Mouse (Mus musculus): ENCODE measurements around the gene Gpr158.

Gene Gpr158

DNA sequence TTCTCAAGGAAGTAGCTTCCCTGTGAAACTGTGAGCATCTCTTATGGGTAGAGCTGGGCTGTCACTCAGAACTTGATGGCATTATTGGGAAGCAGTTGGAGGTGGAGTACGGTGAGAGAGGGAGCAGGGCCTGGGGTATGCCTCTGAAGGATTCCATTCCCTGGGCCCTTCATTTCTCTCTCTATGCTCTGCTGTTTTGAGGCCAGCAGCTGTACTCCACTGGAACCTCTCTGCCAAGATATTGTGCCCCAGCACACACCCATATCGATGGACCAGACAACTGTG is 309.4 kb downstream of the Gpr158 start:
- H3K27me3 ChIP-seq (ENCODE audit: insufficient read depth, low read length), result no peaks in the 10 kb centered on the region
- no peaks in the 10 kb centered on the region for H3K36me3 ChIP-seq (ENCODE audit: insufficient read depth, low read length)
- no peaks in the 10 kb centered on the region for H3K4me1 ChIP-seq (replicated peaks; ENCODE audit: low read depth, low read length)
- no peak overlapping the region for H3K4me3 ChIP-seq (replicated peaks; ENCODE audit: low read length)
- H3K9me3 ChIP-seq (ENCODE audit: low read length), result no peaks in the 10 kb centered on the region
- no peak for TF ChIP-seq POU5F1 (IDR thresholded peaks at IDR 0.05; ENCODE audit: borderline replicate concordance, low read length)
- TF ChIP-seq CTCF (conservative IDR thresholded peaks at IDR 0.05; ENCODE audit: low read length), result no peak
- TF ChIP-seq NANOG (IDR thresholded peaks at IDR 0.05; ENCODE audit: borderline replicate concordance, low read length), result no peak

DNA sequence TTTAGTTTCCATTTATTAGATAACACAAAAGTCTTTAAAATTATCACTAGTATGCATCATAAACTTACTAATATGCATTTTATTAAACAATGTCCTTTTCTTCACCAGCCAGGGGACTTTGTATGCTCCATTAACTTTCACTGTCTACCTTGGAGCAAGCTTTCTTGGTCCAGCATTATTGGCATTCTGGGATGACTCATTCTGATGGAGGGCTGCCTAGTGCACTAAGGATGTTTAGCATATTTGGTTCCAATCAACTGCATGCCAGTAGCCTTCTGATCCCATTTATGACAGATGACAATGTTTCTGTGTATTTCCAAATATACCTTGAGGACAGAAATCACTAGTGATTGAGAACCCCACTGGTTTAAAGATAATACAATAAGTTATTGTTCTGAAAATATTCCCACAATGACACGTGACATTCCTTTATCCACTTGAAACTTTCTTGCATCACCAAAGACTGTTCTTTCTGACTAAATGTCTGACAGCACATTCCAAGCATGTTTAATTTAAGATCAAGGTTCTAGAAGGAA is 313.5 kb downstream of the Gpr158 start:
- Histone ChIP-seq H3K4me1 (replicated peaks; ENCODE audit: low read depth, low read length) (no peaks in the 10 kb centered on the region), H3K9me3 (ENCODE audit: low read length) (no peaks in the 10 kb centered on the region), H3K27me3 (ENCODE audit: insufficient read depth, low read length) (no peaks in the 10 kb centered on the region), H3K36me3 (ENCODE audit: insufficient read depth, low read length) (no peaks in the 10 kb centered on the region), H3K4me3 (replicated peaks; ENCODE audit: low read length) (no peak overlapping the region)
- TF ChIP-seq CTCF (conservative IDR thresholded peaks at IDR 0.05; ENCODE audit: low read length), result no peak
- no peak for TF ChIP-seq POU5F1 (IDR thresholded peaks at IDR 0.05; ENCODE audit: borderline replicate concordance, low read length)
- TF ChIP-seq NANOG (IDR thresholded peaks at IDR 0.05; ENCODE audit: borderline replicate concordance, low read length), result no peak

DNA sequence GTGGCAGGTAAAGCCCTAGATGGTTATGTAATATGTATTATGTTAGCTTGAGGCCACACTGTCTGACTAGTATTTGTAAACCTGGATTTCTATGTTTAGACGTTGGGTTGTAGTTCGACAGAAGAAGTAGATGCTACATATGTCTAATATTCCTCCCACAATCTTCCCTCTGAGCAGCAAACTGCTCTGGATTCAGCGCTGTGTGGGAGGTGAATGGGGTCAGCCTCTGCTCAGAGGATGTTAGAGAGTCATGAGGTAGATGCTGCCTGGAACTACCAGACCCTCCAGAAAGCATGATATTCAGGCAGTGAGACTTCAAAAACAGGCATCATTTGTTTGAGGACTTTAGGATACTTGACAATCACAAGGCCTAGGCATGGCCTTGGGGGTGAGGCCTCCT is 317.4 kb downstream of the Gpr158 start:
- Histone ChIP-seq H3K4me1 (replicated peaks; ENCODE audit: low read depth, low read length) (no peaks in the 10 kb centered on the region), H3K36me3 (ENCODE audit: insufficient read depth, low read length) (no peaks in the 10 kb centered on the region), H3K9me3 (ENCODE audit: low read length) (no peaks in the 10 kb centered on the region), H3K27me3 (ENCODE audit: insufficient read depth, low read length) (no peaks in the 10 kb centered on the region), H3K4me3 (replicated peaks; ENCODE audit: low read length) (no peak overlapping the region)
- TF ChIP-seq POU5F1 (IDR thresholded peaks at IDR 0.05; ENCODE audit: borderline replicate concordance, low read length), result no peak
- TF ChIP-seq CTCF (conservative IDR thresholded peaks at IDR 0.05; ENCODE audit: low read length), result no peak
- TF ChIP-seq NANOG (IDR thresholded peaks at IDR 0.05; ENCODE audit: borderline replicate concordance, low read length), result no peak

DNA sequence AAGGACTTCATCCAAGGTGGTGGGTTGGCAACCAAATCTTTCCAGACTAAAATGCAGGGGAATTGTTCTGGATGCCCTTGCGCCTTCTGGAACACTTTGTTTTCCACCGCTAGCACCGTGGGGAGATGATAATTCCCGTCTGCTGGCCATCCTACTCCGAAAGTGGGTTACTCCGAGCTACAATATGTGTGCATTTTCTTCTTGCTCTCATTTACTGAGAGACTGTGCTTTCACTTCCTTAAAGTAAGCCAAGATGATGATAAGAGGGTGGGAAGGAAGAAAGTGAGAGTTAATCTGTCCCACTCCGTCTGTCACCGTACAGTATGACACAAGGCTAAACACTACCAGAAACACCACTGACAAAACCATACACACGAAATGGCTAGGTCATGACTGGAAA is 325.8 kb downstream of the Gpr158 start:
- no peaks in the 10 kb centered on the region for H3K36me3 ChIP-seq (ENCODE audit: insufficient read depth, low read length)
- no peak overlapping the region for H3K4me3 ChIP-seq (replicated peaks; ENCODE audit: low read length)
- H3K4me1 ChIP-seq (replicated peaks; ENCODE audit: low read depth, low read length), result no peaks in the 10 kb centered on the region
- no peaks in the 10 kb centered on the region for H3K27me3 ChIP-seq (ENCODE audit: insufficient read depth, low read length)
- TF ChIP-seq CTCF (conservative IDR thresholded peaks at IDR 0.05; ENCODE audit: low read length) (no peak), POU5F1 (IDR thresholded peaks at IDR 0.05; ENCODE audit: borderline replicate concordance, low read length) (no peak), NANOG (IDR thresholded peaks at IDR 0.05; ENCODE audit: borderline replicate concordance, low read length) (no peak)
- peaks cover 22% of the 10 kb centered on the region for H3K9me3 ChIP-seq (ENCODE audit: low read length)

DNA sequence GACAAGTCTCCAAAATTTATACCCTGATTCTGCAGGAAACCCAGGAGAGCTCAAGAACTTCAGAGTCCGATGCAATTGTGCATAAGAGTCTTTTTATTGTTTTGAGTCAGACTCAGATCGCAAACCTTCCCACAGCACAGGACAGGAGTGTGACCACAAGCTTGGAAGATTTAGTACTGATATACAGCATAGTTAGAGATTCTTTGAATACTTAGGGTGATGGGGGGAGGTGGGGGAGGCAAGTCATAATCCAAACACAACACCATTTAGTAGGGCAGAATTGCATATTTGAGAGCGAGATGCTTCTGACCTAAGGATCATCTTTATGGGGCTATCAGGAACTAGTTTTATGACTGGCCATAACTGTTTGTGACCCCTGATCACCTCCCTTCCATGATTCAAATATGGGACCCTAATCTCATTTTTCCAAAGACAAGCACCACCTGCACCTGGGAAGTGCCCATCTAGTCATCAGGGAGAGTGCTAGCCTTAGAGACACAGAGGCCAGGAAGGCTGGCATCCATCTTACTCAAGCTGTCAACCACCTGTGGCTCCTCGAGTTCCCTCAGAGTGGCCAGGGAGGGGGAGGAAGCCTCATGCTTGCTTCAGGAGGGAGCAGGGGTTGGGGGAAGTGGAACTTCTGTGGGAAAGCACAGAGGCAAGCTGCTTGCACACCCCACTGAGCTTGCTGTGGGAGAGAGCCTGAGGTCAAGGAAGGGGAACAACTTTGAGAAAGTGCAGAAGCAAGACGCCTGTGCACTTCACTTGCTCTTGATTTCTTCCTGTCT is 326.7 kb downstream of the Gpr158 start:
- H3K4me1 ChIP-seq (replicated peaks; ENCODE audit: low read depth, low read length), result no peaks in the 10 kb centered on the region
- TF ChIP-seq NANOG (IDR thresholded peaks at IDR 0.05; ENCODE audit: borderline replicate concordance, low read length) (no peak), POU5F1 (IDR thresholded peaks at IDR 0.05; ENCODE audit: borderline replicate concordance, low read length) (no peak), CTCF (conservative IDR thresholded peaks at IDR 0.05; ENCODE audit: low read length) (no peak)
- H3K4me3 ChIP-seq (replicated peaks; ENCODE audit: low read length), result no peak overlapping the region
- peaks cover 22% of the 10 kb centered on the region for H3K9me3 ChIP-seq (ENCODE audit: low read length)
- no peaks in the 10 kb centered on the region for H3K36me3 ChIP-seq (ENCODE audit: insufficient read depth, low read length)
- no peaks in the 10 kb centered on the region for H3K27me3 ChIP-seq (ENCODE audit: insufficient read depth, low read length)

DNA sequence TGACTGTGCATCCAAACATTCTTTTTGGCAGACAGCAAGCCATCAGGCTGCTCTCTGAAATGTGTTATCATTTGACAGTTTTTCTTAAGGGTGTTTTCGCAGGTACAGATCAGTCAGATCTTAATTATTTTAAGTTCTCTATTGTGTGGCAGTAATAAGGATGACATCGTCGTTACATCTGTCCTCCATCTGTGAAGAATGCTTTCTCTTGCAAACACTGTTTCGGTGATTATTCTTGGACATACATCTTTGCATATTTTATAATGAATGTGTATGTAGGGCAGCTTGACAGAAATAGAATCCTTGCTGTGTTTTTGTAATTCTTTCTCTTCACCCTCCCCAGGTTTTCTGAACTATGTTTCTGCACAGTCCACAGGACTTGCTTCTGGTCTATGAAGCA is 360.7 kb downstream of the Gpr158 start:
- no peaks in the 10 kb centered on the region for H3K9me3 ChIP-seq (ENCODE audit: low read length)
- no peaks in the 10 kb centered on the region for H3K4me1 ChIP-seq (replicated peaks; ENCODE audit: low read depth, low read length)
- TF ChIP-seq POU5F1 (IDR thresholded peaks at IDR 0.05; ENCODE audit: borderline replicate concordance, low read length), result no peak
- TF ChIP-seq CTCF (conservative IDR thresholded peaks at IDR 0.05; ENCODE audit: low read length), result no peak
- TF ChIP-seq NANOG (IDR thresholded peaks at IDR 0.05; ENCODE audit: borderline replicate concordance, low read length), result no peak
- H3K27me3 ChIP-seq (ENCODE audit: insufficient read depth, low read length), result no peaks in the 10 kb centered on the region
- H3K36me3 ChIP-seq (ENCODE audit: insufficient read depth, low read length), result no peaks in the 10 kb centered on the region
- no peak overlapping the region for H3K4me3 ChIP-seq (replicated peaks; ENCODE audit: low read length)

DNA sequence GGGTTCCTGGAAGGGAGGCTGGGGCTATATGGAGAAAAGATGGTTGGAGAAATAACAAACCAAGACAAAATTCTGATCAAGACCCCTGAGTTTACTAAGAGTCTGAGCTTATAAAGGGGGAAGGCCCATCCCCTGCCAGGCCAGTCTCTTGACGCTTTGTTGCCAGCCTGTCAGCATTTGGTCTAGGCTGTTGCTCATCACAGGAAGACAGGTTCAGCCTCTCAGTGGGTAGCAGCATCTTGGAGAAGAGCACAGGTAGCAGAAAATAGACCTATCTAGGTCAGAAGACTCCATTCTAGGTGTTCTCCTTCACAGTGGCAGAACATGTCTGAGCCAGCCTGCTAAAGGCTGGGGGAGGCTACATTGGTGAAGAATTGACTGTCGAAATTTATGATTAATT is 416.4 kb downstream of the Gpr158 start:
- H3K4me1 ChIP-seq (replicated peaks; ENCODE audit: low read depth, low read length), result no peaks in the 10 kb centered on the region
- no peak overlapping the region for H3K4me3 ChIP-seq (replicated peaks; ENCODE audit: low read length)
- H3K27me3 ChIP-seq (ENCODE audit: insufficient read depth, low read length), result no peaks in the 10 kb centered on the region
- no peaks in the 10 kb centered on the region for H3K36me3 ChIP-seq (ENCODE audit: insufficient read depth, low read length)
- TF ChIP-seq NANOG (IDR thresholded peaks at IDR 0.05; ENCODE audit: borderline replicate concordance, low read length) (no peak), POU5F1 (IDR thresholded peaks at IDR 0.05; ENCODE audit: borderline replicate concordance, low read length) (no peak)
- peaks cover 25% of the 10 kb centered on the region for H3K9me3 ChIP-seq (ENCODE audit: low read length)

DNA sequence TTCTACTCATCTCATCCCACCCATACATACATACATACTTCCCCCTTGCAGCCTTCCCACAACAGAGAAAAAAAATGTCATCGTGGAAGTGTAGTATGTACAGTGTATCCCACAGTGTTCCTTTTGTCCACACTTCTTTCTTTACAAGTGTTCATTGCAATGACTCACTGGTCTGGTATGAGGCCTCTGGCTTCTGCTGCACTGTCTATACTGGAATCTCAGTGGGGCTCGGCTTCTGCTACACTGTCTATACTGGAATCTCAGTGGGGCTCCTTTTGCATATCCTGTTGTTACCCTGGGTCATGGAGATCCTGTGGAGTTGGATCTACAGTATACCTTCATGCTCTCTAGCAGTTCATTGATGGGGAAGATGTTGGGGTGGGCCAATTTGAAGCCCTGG is 425.8 kb downstream of the Gpr158 start:
- Histone ChIP-seq H3K36me3 (ENCODE audit: insufficient read depth, low read length) (no peaks in the 10 kb centered on the region), H3K4me1 (replicated peaks; ENCODE audit: low read depth, low read length) (peaks cover 7% of the 10 kb centered on the region), H3K4me3 (replicated peaks; ENCODE audit: low read length) (no peak overlapping the region), H3K27me3 (ENCODE audit: insufficient read depth, low read length) (no peaks in the 10 kb centered on the region), H3K9me3 (ENCODE audit: low read length) (no peaks in the 10 kb centered on the region)
- TF ChIP-seq CTCF (conservative IDR thresholded peaks at IDR 0.05; ENCODE audit: low read length) (no peak), NANOG (IDR thresholded peaks at IDR 0.05; ENCODE audit: borderline replicate concordance, low read length) (no peak), POU5F1 (IDR thresholded peaks at IDR 0.05; ENCODE audit: borderline replicate concordance, low read length) (no peak)

DNA sequence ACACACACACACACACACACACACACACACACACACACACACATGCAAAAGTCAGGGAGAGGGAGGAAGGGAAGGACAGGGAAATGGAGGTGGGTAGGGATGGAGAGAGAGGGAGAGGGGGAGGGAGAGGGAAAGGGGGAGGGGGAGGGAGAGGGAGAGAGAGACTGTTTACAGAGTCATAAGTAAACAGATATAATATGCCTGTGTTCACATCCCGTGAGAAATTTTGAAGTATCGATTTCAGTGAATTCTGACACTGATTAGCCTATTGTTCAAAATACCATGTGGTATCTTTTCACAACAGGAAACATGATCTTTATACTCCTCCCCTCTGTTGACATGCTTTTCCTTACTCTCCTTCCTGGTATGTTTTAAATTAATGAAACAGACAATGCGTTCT is 432.3 kb downstream of the Gpr158 start:
- Histone ChIP-seq H3K36me3 (ENCODE audit: insufficient read depth, low read length) (no peaks in the 10 kb centered on the region), H3K27me3 (ENCODE audit: insufficient read depth, low read length) (no peaks in the 10 kb centered on the region), H3K4me3 (replicated peaks; ENCODE audit: low read length) (no peak overlapping the region), H3K9me3 (ENCODE audit: low read length) (no peaks in the 10 kb centered on the region), H3K4me1 (replicated peaks; ENCODE audit: low read depth, low read length) (no peaks in the 10 kb centered on the region)
- TF ChIP-seq POU5F1 (IDR thresholded peaks at IDR 0.05; ENCODE audit: borderline replicate concordance, low read length), result no peak
- no peak for TF ChIP-seq CTCF (conservative IDR thresholded peaks at IDR 0.05; ENCODE audit: low read length)
- TF ChIP-seq NANOG (IDR thresholded peaks at IDR 0.05; ENCODE audit: borderline replicate concordance, low read length), result no peak
